ENCODE assay signal across 19 mouse cellular contexts in the genomic region with DNA sequence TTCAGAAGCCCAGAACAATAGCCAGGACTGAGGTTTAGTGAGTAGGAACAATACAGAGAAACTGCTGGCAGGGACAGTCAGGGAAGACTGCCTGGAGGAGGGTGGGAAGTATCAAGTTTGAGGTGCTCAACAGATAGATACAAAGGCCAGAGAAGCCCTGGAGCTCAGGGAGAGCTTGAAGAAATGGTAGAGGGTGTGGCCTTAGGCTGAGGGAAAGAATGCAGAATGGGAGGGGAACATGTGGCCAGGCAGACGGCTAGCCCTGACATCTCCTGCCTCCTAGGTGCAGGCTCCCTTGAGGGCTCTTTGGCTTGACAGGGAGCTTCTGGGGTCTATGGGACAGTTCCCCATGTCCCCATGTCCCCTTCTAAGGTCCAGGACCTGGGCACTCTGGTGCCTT.
"Had no signal": no experiment of that assay in that cellular context is flagged by ENCODE, and none has a peak within 500 bp of the region (broad histone marks: within the 10 kb centered on the region; RNA-seq: fewer than 3 reads in every experiment).

No protein-coding gene starts in this region.

- DNase-seq: kidney, postnatal 25 days; left cerebral cortex, postnatal 4 days; liver; lung, adult 18-20 months; lung, postnatal 14 days; lung, postnatal 4 days; retina, postnatal 1 day; right cerebral cortex, postnatal 25 days; spleen, adult 18-20 months; thymus, postnatal 25 days had no signal

- H3K9me3 ChIP-seq: limb, embryonic 13.5 days; liver, embryonic 12.5 days; liver, embryonic 15.5 days; midbrain, embryonic 12.5 days; neural tube, embryonic 13.5 days; stomach, embryonic 15.5 days had no signal

- H3K27ac ChIP-seq: kidney, postnatal 0 days; limb, embryonic 13.5 days; liver, embryonic 12.5 days; liver, embryonic 15.5 days; midbrain, embryonic 12.5 days; neural tube, embryonic 13.5 days; stomach, embryonic 15.5 days had no signal

- H3K36me3 ChIP-seq: liver, embryonic 12.5 days; liver, embryonic 15.5 days; midbrain, embryonic 12.5 days; neural tube, embryonic 13.5 days; stomach, embryonic 15.5 days had no signal

- ATAC-seq: liver, embryonic 12.5 days; midbrain, embryonic 16.5 days had no signal

- H3K4me3 ChIP-seq: limb, embryonic 13.5 days; liver, embryonic 12.5 days; liver, embryonic 15.5 days; midbrain, embryonic 12.5 days; myocyte; neural tube, embryonic 13.5 days; stomach, embryonic 15.5 days had no signal

- H3K27me3 ChIP-seq: limb, embryonic 13.5 days; liver, embryonic 15.5 days; midbrain, embryonic 12.5 days; stomach, embryonic 15.5 days had no signal

- H3K4me1 ChIP-seq: liver, embryonic 12.5 days; liver, embryonic 15.5 days had no signal

- H3K4me2 ChIP-seq: limb, embryonic 13.5 days; liver, embryonic 12.5 days; liver, embryonic 15.5 days; midbrain, embryonic 12.5 days; neural tube, embryonic 13.5 days; stomach, embryonic 15.5 days had no signal

- H3K9ac ChIP-seq: limb, embryonic 13.5 days; liver, embryonic 12.5 days; liver, embryonic 15.5 days; midbrain, embryonic 12.5 days; neural tube, embryonic 13.5 days; stomach, embryonic 15.5 days had no signal
